23 mouse cellular contexts compared by ENCODE assay signal in genomic region chr15:97846121-97846882, GRCm38 (mm10). TPM values are rescaled to one million over a fixed set of nuclear protein-coding genes. Genes with fewer than 3 reads are reported as not detected.
DNase-seq lines count a peak whose midpoint lies in the region; ATAC-seq and TF ChIP-seq lines count a peak whose summit lies in the region.
"Had no signal": no experiment of that assay in that cellular context is flagged by ENCODE, and none has a peak within 500 bp of the region (broad histone marks: within the 10 kb centered on the region; RNA-seq: fewer than 3 reads in every experiment).

No protein-coding gene starts in this region.

- H3K4me3 ChIP-seq in liver, embryonic 12.5 days: no peak overlapping the region
- H3K4me3 ChIP-seq in liver, postnatal 0 days (ENCODE audit: low read depth, low read length): no peak overlapping the region
- no peak overlapping the region for H3K4me3 ChIP-seq in liver, embryonic 15.5 days (replicated peaks)
- H3K4me3 ChIP-seq in forebrain, embryonic 16.5 days (replicated peaks; ENCODE audit: low read length): no peak overlapping the region
- H3K4me3 ChIP-seq: forebrain, embryonic 15.5 days; heart, adult 2 months; heart, embryonic 10.5 days; heart, embryonic 13.5 days had no signal

- 54% methylated on average over 11 of the region's 11 CpGs for WGBS in liver, embryonic 12.5 days (ENCODE audit: insufficient replicate concordance)
- 65% methylated on average over 11 of the region's 11 CpGs for WGBS in liver, postnatal 0 days (ENCODE audit: insufficient replicate concordance)
- WGBS in liver, embryonic 15.5 days (ENCODE audit: insufficient replicate concordance): 51% methylated on average over 11 of the region's 11 CpGs
- 93% methylated on average over 11 of the region's 11 CpGs for WGBS in forebrain, embryonic 16.5 days

- H3K27me3 ChIP-seq in liver, embryonic 12.5 days (replicated peaks): no peaks in the 10 kb centered on the region
- no peaks in the 10 kb centered on the region for H3K27me3 ChIP-seq in liver, postnatal 0 days (ENCODE audit: insufficient read depth, low read length)
- H3K27me3 ChIP-seq in liver, embryonic 15.5 days: no peaks in the 10 kb centered on the region
- H3K27me3 ChIP-seq in forebrain, embryonic 16.5 days (replicated peaks; ENCODE audit: control insufficient read depth, insufficient read depth, low read length): no peaks in the 10 kb centered on the region
- H3K27me3 ChIP-seq: forebrain, embryonic 15.5 days; Patski had no signal

- peaks cover 98% of the 10 kb centered on the region for H3K4me1 ChIP-seq in liver, embryonic 12.5 days
- peaks cover 35% of the 10 kb centered on the region for H3K4me1 ChIP-seq in liver, postnatal 0 days (ENCODE audit: insufficient read depth)
- peaks cover 99% of the 10 kb centered on the region for H3K4me1 ChIP-seq in liver, embryonic 15.5 days (replicated peaks)
- 0 out of 2 replicates have a peak, but pooled peaks cover 5% of the 10 kb centered on the region for H3K4me1 ChIP-seq in forebrain, embryonic 16.5 days (replicated peaks; ENCODE audit: control insufficient read depth, insufficient read depth, low read length)

- H3K9ac ChIP-seq in liver, embryonic 12.5 days: no peak overlapping the region
- H3K9ac ChIP-seq in liver, postnatal 0 days (replicated peaks): no peak overlapping the region
- peak overlapping the region; percentile 25; the same call in 1 of the 2 replicates for H3K9ac ChIP-seq in liver, embryonic 15.5 days
- no peak overlapping the region for H3K9ac ChIP-seq in forebrain, embryonic 16.5 days (replicated peaks; ENCODE audit: low read depth, low read length)
- H3K9ac ChIP-seq: forebrain, embryonic 15.5 days; heart, embryonic 13.5 days; hindbrain, embryonic 14.5 days had no signal

- TF ChIP-seq CTCF in liver, postnatal 0 days (IDR thresholded peaks at IDR 0.05; ENCODE audit: low read depth): no peak

- DNase-seq in liver, postnatal 0 days: no peak
- DNase-seq in induced T-regulatory cell, adult 2 months (ENCODE audit: low read depth): peak; percentile 21
- DNase-seq in thymus, adult 18-20 months: no peak
- DNase-seq: adrenal gland, postnatal 10 days; adrenal gland, postnatal 36 days; cerebellum, adult 18-20 months; cerebellum, adult 9-10 months; cerebellum, postnatal 14 days; gastrocnemius, postnatal 10 days; gastrocnemius, postnatal 36 days; heart, adult 2 months; heart, postnatal 14 days; heart, postnatal 4 days had no signal

- peak overlapping the region; percentile 77 for H3K4me2 ChIP-seq in liver, embryonic 12.5 days
- H3K4me2 ChIP-seq in liver, postnatal 0 days (ENCODE audit: low read depth, low read length): no peak overlapping the region
- peak overlapping the region; percentile 54 for H3K4me2 ChIP-seq in liver, embryonic 15.5 days
- no peak overlapping the region for H3K4me2 ChIP-seq in forebrain, embryonic 16.5 days (ENCODE audit: low read length)
- H3K4me2 ChIP-seq: forebrain, embryonic 15.5 days; heart, embryonic 13.5 days; hindbrain, embryonic 14.5 days had no signal

- H3K27ac ChIP-seq in liver, embryonic 12.5 days: peak overlapping the region; percentile 81
- no peak overlapping the region for H3K27ac ChIP-seq in liver, postnatal 0 days (ENCODE audit: low read depth)
- peak overlapping the region; percentile 72 for H3K27ac ChIP-seq in liver, embryonic 15.5 days (replicated peaks)
- H3K27ac ChIP-seq in forebrain, embryonic 16.5 days (ENCODE audit: low read length): no peak overlapping the region
- H3K27ac ChIP-seq: forebrain, embryonic 15.5 days; heart, adult 2 months; heart, embryonic 10.5 days; heart, embryonic 13.5 days; hindbrain, embryonic 14.5 days had no signal

- no peak for TF ChIP-seq EP300 in liver, postnatal 0 days (IDR thresholded peaks at IDR 0.05; ENCODE audit: low read depth)

- H3K9me3 ChIP-seq in liver, embryonic 12.5 days (replicated peaks): no peaks in the 10 kb centered on the region
- no peaks in the 10 kb centered on the region for H3K9me3 ChIP-seq in liver, postnatal 0 days (ENCODE audit: low read length)
- no peaks in the 10 kb centered on the region for H3K9me3 ChIP-seq in liver, embryonic 15.5 days (replicated peaks)
- no peaks in the 10 kb centered on the region for H3K9me3 ChIP-seq in forebrain, embryonic 16.5 days (ENCODE audit: control insufficient read depth, low read length)
- H3K9me3 ChIP-seq: forebrain, embryonic 15.5 days; heart, embryonic 10.5 days; heart, embryonic 13.5 days had no signal

- no peak for ATAC-seq in liver, embryonic 12.5 days
- ATAC-seq in liver, postnatal 0 days: no peak
- no peak for ATAC-seq in liver, embryonic 15.5 days (ENCODE audit: insufficient read depth)
- ATAC-seq in erythroid progenitor cell, adult 5-6 weeks (replicated peaks; ENCODE audit: low FRiP score, poor library complexity, severe bottlenecking): no peak
- ATAC-seq in forebrain, embryonic 16.5 days: no peak
- ATAC-seq: CD4-positive, CD25-positive, alpha-beta regulatory T cell, adult 4 months; forebrain, embryonic 15.5 days; Patski had no signal

- H3K36me3 ChIP-seq in liver, embryonic 12.5 days: no peaks in the 10 kb centered on the region
- no peaks in the 10 kb centered on the region for H3K36me3 ChIP-seq in liver, postnatal 0 days (replicated peaks; ENCODE audit: insufficient read depth, low read length)
- no peaks in the 10 kb centered on the region for H3K36me3 ChIP-seq in liver, embryonic 15.5 days (replicated peaks)
- no peaks in the 10 kb centered on the region for H3K36me3 ChIP-seq in forebrain, embryonic 16.5 days (ENCODE audit: control insufficient read depth, insufficient read depth)
- H3K36me3 ChIP-seq: forebrain, embryonic 15.5 days; heart, embryonic 10.5 days; heart, embryonic 13.5 days had no signal

RNA-seq across cellular contexts. Expression of gene Hdac7, which starts 2.0 kb away (rescaled TPM):
- polyA plus RNA-seq in liver, embryonic 12.5 days (2016; fragmentation: Nextera tagmentation; extraction: Ambion mirVana): 14.0 and 14.3 TPM in 2 replicates
- polyA plus RNA-seq in liver, postnatal 0 days (2015; fragmentation: Nextera tagmentation; extraction: Ambion mirVana): 5.3 TPM in 2 replicates
- polyA plus RNA-seq in liver, embryonic 15.5 days (2015; fragmentation: Nextera tagmentation; extraction: Ambion mirVana): 5.7 and 6.5 TPM in 2 replicates
- 15.1 and 26.8 TPM in 2 replicates for total RNA-seq in erythroid progenitor cell, adult 5-6 weeks (2015; ENCODE audit: low replicate concordance)
- 2.4 and 9.8 TPM in 2 replicates for total RNA-seq in erythroid progenitor cell, adult 5-6 weeks (2017; ENCODE audit: low replicate concordance)
- polyA plus RNA-seq in forebrain, embryonic 16.5 days (2015; fragmentation: Nextera tagmentation; extraction: Ambion mirVana): 21.7 and 31.1 TPM in 2 replicates

Comparison
In these comparisons a context has a peak if more than half of its experiments do, and no peak if none do; other contexts are left out.
1. H3K27ac ChIP-seq: peak in liver, embryonic 12.5 days (single experiment) and liver, embryonic 15.5 days (single experiment); none in liver, postnatal 0 days (single experiment) and forebrain, embryonic 16.5 days (single experiment).
2. H3K4me2 ChIP-seq: peak in liver, embryonic 12.5 days (single experiment) and liver, embryonic 15.5 days (single experiment); none in liver, postnatal 0 days (single experiment) and forebrain, embryonic 16.5 days (single experiment).